Mouse (Mus musculus): ENCODE data around the gene Atf3. TPM values are rescaled to one million over a fixed set of nuclear protein-coding genes. Genes with fewer than 3 reads are reported as not detected.

The Atf3 gene
- total RNA-seq, 2 experiments from 2014 or later: 0.48 to 2.4 TPM

DNA sequence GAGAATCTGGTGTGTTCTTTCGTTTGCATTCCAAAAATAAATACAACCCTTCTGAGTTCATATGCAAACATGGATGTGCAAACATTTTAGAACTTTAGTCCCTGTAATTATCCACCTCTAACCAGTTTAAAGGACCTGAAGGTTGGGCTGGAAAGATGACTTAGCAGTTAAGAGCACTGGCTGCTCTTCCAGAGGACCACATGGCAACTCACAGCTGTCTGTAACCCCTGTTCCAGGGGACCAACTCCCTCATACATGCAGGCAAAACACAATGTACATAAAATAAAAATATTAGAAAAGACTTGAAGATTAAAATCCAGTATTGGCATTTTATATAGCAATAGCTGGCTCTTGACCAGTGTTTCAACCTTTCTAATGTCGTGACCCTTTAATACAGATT is 7.9 kb upstream of the Atf3 start:
- no peak for TF ChIP-seq CTCF (IDR thresholded peaks at IDR 0.05)
- H3K27ac ChIP-seq: no peak overlapping the region
- no peak overlapping the region for H3K4me3 ChIP-seq
- intact Hi-C loops (cut with DNase I): loop anchor here (2.0 kb wide), 1 partner anchor 43 kb away; no protein-coding TSS in a partner anchor
- DNase-seq (ENCODE audit: extremely low spot score in 1 of 2, low spot score in 2 of 2): no peak

DNA sequence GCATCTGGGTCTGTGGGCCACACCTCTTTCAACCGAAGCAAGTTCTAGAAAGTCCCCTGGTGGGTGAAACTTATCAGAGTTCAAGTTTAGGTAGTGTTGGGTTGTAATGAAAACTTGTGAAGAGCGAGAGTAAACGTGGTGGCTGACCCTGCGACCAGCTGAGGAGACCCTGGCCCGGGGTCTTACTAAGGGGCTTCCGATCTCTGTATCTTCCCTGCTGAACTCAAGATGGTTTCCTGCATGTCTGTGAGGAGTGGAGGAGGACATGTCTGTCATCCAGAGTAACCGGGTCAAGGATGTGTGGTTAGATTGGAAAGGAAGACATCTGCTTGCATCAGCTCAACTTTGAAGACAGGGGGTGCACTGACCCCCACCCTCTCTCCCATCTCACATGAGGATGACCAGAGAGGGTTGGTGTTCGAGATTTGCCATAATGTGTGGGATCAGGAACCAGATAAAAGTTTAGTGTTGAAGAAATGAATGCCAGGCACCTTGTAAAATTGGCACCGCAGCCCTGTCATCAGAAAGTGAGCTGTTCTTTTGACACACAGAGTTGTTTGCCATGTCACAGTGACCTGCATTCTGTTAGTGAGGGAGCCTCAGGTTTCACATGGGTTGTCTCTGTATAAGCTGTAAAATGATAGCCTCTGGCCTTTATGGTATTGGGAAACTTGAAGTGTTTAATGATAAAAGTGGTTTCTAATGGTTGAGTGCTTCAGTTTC is 7.3 kb upstream of the Atf3 start:
- DNase-seq (ENCODE audit: extremely low spot score in 1 of 2, low spot score in 2 of 2): no peak
- peak overlapping the region; percentile 76 for H3K4me3 ChIP-seq
- peak overlapping the region; percentile 99 for H3K27ac ChIP-seq
- TF ChIP-seq CTCF (IDR thresholded peaks at IDR 0.05): peak; percentile 5; the same call in 1 of the 2 replicates
- intact Hi-C loops (cut with DNase I): loop anchor here (2.0 kb wide), 1 partner anchor 42 kb away; no protein-coding TSS in a partner anchor

DNA sequence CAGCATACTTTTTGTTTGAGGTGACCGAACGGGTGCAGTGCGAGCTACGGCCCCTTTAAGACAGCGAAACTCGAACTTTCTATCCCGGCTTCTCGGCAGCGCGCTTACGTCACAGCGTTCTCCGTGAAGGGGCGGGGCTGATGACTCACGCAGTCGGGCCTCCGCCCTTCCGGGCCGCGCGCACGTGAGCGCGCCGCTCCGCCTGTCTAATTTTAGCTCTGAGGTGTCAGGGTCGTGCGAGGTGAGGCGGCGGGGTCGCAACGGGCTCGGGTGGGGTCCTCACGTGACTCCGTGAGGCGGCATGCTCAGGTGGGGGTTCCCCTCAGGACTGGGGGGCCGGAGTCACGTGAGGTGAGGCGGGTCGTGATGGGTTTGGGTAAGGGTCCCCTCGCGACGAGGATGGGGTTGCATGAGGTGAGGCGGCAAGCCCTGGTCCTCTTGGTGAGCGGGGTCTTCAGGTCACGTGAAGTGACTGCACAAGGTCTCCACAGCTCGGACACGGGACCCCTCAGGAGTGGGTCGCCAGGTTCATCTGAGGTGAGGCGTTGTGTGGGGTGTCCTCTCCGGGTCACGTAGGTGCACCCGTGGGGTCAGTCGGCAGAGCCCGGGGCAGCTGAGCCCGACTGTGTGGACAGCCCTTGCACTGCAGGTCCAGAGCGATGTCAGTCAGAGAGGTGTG is 6.6 kb upstream of the Atf3 start:
- intact Hi-C loops (cut with DNase I): loop anchor here (2.0 kb wide), 1 partner anchor 42 kb away; no protein-coding TSS in a partner anchor
- Histone ChIP-seq H3K27ac (peak overlapping the region; percentile 99), H3K4me3 (peak overlapping the region; percentile 76)
- no peak for TF ChIP-seq CTCF (IDR thresholded peaks at IDR 0.05)
- DNase-seq (ENCODE audit: extremely low spot score in 1 of 2, low spot score in 2 of 2): peak; percentile 90 to 93

DNA sequence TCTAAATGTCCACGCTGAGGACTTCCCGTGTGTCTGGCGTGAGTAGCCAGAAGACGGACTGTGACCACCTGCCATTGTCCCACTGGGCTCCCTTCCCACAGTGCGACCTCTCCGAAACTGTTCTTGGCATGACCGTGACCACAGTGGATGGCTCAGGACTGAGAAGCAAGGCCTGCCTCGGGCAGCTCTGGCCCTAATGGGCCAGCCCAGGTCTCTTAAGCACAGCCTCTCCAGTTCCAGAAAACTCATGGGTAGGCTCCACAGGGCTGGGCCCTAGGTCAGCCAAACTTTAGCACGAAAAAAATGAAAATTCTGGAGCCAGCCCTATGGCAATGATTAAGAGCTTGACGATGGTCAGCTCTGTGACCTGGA is 6.1 kb upstream of the Atf3 start:
- peak overlapping the region; percentile 99 for H3K27ac ChIP-seq
- H3K4me3 ChIP-seq: peak overlapping the region; percentile 76
- intact Hi-C loops (cut with DNase I): loop anchor here (2.0 kb wide), 1 partner anchor 41 kb away; no protein-coding TSS in a partner anchor
- no peak for TF ChIP-seq CTCF (IDR thresholded peaks at IDR 0.05)
- DNase-seq (ENCODE audit: extremely low spot score in 1 of 2, low spot score in 2 of 2): no peak

DNA sequence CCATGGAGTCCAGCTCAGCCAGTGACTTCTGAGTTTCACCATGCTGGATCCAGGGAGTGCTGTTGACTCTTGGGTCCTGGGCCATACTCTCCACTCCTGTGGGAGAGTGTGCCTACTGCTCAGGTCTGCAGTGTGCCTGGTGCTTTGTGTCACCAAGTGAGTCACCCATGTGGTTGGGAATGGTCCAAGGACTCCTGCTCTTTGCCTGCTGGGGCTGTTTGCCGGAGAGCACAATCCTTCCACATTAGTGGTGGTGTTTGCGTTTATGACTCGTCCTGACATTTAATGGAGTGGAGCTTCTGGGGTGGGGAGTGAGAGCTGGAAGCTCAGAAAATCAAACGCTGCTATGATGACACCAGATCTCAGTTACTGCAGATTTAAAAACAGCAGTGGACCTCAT is 4.2 kb upstream of the Atf3 start:
- TF ChIP-seq CTCF (IDR thresholded peaks at IDR 0.05): no peak
- DNase-seq (ENCODE audit: extremely low spot score in 1 of 2, low spot score in 2 of 2): no peak
- intact Hi-C loops (cut with DNase I): no loop called here
- no peak overlapping the region for H3K27ac ChIP-seq
- H3K4me3 ChIP-seq: no peak overlapping the region

DNA sequence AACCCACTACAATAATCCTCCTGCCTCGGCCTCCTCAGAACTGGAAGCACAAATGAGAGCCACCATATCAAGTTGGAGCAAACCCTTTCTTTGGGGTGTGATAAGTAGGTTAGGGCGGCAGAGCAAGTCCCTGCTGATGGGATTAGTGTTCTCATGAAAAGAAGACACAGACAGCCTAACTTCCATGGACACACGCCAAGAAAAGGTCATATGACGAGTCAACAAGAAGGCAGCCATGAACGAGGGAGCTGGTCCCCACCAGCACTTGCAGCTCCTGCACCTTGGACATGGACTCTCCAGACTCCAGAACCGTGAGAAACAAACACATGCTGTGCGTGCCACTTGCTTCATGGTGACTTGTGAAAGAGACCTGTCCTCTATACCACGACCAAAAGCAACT is 2.7 kb upstream of the Atf3 start:
- TF ChIP-seq CTCF (IDR thresholded peaks at IDR 0.05): no peak
- Histone ChIP-seq H3K27ac (no peak overlapping the region), H3K4me3 (no peak overlapping the region)
- intact Hi-C loops (cut with DNase I): no loop called here
- no peak for DNase-seq (ENCODE audit: extremely low spot score in 1 of 2, low spot score in 2 of 2)

DNA sequence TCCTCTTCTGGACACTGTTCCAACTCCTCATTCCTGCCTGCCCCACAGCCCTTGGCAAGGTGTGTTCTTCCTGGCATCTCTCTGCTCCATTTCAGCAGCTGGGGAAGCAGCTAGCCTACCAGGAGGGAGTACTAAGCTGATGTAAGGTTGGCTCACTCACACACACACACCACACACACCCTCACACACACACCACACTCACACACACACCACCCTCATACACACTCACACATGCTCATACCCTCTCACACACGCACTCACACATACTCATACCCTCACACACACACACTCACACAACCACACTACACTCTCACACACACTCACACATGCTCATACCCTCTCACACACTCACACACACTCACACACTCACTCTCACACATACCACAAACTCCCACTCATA is 1.9 kb upstream of the Atf3 start:
- TF ChIP-seq CTCF (IDR thresholded peaks at IDR 0.05): no peak
- DNase-seq (ENCODE audit: extremely low spot score in 1 of 2, low spot score in 2 of 2): no peak
- Histone ChIP-seq H3K4me3 (no peak overlapping the region), H3K27ac (no peak overlapping the region)
- intact Hi-C loops (cut with DNase I): no loop called here

DNA sequence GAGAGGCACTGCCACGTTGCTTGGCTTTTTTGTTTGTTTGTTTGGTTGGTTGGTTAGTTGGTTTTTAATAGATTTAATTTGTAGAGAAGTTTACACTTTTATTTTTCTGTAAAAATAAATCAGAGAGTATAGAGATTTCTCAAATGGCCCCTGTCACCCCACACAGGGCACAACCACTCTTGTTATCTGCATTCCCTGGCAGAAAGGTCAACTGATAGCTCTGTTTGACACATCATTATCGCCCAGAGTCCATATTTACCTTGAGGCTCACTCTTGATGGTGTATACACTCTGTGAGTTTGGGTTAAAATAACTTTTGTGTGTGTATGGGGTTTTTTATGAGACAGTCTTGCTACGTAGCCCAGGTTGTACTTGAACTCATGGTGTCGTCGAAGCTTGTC is 744 bp upstream of the Atf3 start:
- TF ChIP-seq CTCF (IDR thresholded peaks at IDR 0.05): no peak
- Histone ChIP-seq H3K4me3 (no peak overlapping the region), H3K27ac (no peak overlapping the region)
- intact Hi-C loops (cut with DNase I): no loop called here
- no peak for DNase-seq (ENCODE audit: extremely low spot score in 1 of 2, low spot score in 2 of 2)

DNA sequence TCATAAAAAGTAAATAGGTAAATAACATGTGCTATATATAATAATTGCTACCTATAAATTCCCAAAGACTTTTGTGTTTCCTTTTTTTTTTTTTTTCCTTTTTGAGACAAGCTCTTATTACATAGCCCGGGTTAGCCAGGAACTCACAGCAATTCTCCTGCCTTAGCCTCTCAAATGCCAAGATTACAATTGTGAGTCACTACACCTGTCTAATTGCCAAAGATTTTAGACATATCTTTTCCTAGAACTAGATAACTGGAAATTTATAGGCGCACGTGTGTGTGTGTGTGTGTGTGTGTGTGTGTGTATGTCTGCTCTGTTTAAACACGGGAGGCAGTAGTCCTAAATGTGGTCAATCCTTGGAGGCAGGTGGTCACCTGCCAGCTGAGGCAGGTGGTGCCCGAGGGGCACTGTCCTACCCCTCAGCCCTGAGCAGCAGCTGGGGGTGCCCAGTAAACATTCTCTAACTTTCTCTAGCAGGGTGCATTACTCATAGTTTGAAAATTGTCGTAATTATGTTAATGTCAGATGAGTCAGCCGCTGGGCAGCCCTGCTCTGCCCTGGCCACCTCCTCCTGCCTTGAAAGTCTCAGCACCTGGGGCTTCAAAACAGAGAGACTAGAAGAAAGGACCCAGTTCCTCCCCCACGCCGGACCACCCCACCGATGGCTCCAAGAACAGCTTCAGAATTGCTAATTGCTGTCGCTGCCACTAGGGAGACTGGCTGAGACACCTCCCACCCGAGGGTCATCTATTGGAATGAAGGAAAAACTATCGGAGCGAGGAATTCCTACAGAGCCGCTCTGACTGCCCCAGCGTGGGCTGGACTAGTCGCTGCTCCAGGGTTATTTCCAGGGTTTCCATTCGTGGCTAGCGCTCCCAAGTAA is 1.8 kb downstream of the Atf3 start:
- no peak overlapping the region for H3K27ac ChIP-seq
- intact Hi-C loops (cut with DNase I): no loop called here
- no peak overlapping the region for H3K4me3 ChIP-seq
- no peak for DNase-seq (ENCODE audit: extremely low spot score in 1 of 2, low spot score in 2 of 2)
- no peak; the same call in 1 of the 2 replicates for TF ChIP-seq CTCF (IDR thresholded peaks at IDR 0.05)

DNA sequence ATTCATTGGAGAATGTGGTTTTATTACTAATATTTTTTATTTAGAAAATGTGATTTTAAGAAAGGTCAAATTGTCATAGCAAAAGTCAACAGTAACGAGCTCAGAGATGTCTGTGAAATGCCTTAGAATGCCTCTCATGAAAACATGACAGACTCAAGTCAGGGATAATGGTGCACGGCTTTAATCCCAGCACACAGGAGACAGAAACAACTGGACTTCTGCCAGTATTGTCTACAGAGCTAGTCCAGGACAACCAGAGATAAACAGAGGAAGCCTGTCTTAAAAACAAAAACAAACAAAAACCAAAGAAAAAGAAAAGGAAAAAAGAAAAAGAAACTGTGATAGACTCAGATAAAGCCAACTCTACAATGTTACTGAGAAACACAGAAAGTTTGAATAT is 6.7 kb downstream of the Atf3 start:
- intact Hi-C loops (cut with DNase I): no loop called here
- no peak for TF ChIP-seq CTCF (IDR thresholded peaks at IDR 0.05)
- Histone ChIP-seq H3K4me3 (no peak overlapping the region), H3K27ac (no peak overlapping the region)
- no peak for DNase-seq (ENCODE audit: extremely low spot score in 1 of 2, low spot score in 2 of 2)

DNA sequence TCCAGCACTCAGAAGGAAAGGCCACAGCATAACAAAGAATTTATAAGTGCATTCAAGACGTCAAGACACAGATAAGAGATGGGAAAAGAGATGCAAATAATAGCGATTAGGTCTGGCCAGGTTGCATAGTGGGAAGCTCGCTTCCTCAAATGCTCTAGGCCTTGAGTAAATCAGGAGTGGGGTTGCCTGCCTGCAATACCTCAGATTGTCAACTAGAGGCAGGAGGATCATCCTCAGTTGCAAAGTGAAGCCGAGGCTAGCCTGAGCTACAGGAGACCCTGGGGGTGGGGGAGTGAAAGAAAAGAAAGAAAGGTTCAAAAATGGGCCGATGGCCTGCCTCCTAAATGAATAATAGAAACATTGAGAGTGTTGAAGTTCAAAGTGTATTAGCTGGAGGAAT is 12.0 kb downstream of the Atf3 start:
- H3K4me3 ChIP-seq: no peak overlapping the region
- H3K27ac ChIP-seq: no peak overlapping the region
- TF ChIP-seq CTCF (IDR thresholded peaks at IDR 0.05): peak; percentile 20
- intact Hi-C loops (cut with DNase I): no loop called here
- DNase-seq (ENCODE audit: extremely low spot score in 1 of 2, low spot score in 2 of 2): no peak

DNA sequence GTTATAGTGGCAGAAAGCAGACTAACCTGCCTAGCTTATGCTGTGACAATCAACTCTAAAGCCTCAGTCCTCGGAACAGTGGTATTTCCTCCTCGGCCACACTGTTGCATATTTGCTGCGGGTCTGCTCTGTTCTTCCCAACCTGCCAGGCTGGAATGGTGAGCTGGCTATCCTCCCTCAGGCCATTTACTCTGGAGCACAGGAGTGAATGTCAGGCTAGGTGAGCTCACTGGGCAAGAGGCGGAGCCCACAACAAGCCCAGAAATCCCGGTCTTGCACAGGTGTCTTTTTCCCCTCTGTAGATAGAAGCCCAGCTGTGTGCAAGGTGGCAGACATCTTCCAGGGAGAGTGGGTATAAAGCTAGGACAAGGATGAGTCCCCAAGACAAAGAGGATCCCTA is 13.0 kb downstream of the Atf3 start:
- H3K4me3 ChIP-seq: no peak overlapping the region
- intact Hi-C loops (cut with DNase I): no loop called here
- no peak overlapping the region for H3K27ac ChIP-seq
- TF ChIP-seq CTCF (IDR thresholded peaks at IDR 0.05): no peak
- DNase-seq (ENCODE audit: extremely low spot score in 1 of 2, low spot score in 2 of 2): no peak

All from left cerebral cortex, adult 2 months (tissue).